Mouse (Mus musculus) B cell, adult 62 days (primary cell): Measurements from ENCODE around the gene Rpl18a. TPM values are rescaled to one million over a fixed set of nuclear protein-coding genes. Genes with fewer than 3 reads are reported as not detected.

Experiments used
- total RNA-seq: library from RNA; stranded (reverse); gene quantifications from 4 replicates; pipeline ENCODE4 v1.2.4, GENCODE M21; 2023

The Rpl18a gene
- 3,962 to 4,239 TPM (median 4,050 TPM) in 4 replicates for total RNA-seq

GRCm38 (mm10) chr8:70897021-70897680 is at the start of gene Rpl18a:
Gene Rpl18a (minus strand): TSS chr8:70897412.

GRCm38 (mm10) chr8:70905831-70906736 is 8.9 kb upstream of the Rpl18a start, which contains the start of gene Map1s:
Gene Map1s (plus strand): TSS chr8:70905932.

GRCm38 (mm10) chr8:70892022-70892895 is 5.0 kb downstream of the Rpl18a start, which contains the start of gene Slc5a5:
Gene Slc5a5 (minus strand): TSS chr8:70892757.

GRCm38 (mm10) chr8:70873364-70873985 is 23.7 kb downstream of the Rpl18a start, which contains the start of gene Ccdc124:
Gene Ccdc124 (minus strand): TSS chr8:70873935.

GRCm38 (mm10) chr8:70862824-70863641 is 34.2 kb downstream of the Rpl18a start, which contains the start of gene Kcnn1:
Gene Kcnn1 (minus strand): TSS chr8:70863258.

Other genes with a start within 250 kb of the Rpl18a start
- 11.2 to 14.7 TPM (median 12.6 TPM) in 4 replicates for gene Pgpep1, start 237.0 kb downstream of the Rpl18a start, total RNA-seq
- gene Lsm4, start 224.2 kb downstream of the Rpl18a start, total RNA-seq, result 121 to 135 TPM (median 129 TPM) in 4 replicates
- gene Jund, start 198.5 kb downstream of the Rpl18a start, total RNA-seq, result 2,399 to 2,837 TPM (median 2,594 TPM) in 4 replicates
- 49.7 to 55.4 TPM (median 53.1 TPM) in 4 replicates for gene Iqcn, start 194.0 kb downstream of the Rpl18a start, total RNA-seq
- 0.69 to 1.2 TPM in 2 of 4 replicates, not detected in the others for gene Gm3336, start 178.9 kb downstream of the Rpl18a start, total RNA-seq
- 1.8 to 3.5 TPM (median 2.8 TPM) in 4 replicates for gene Pde4c, start 173.7 kb downstream of the Rpl18a start, total RNA-seq
- 8.0 to 10.4 TPM (median 9.2 TPM) in 4 replicates for gene Rab3a, start 142.7 kb downstream of the Rpl18a start, total RNA-seq
- gene Mpv17l2, start 136.5 kb downstream of the Rpl18a start, total RNA-seq, result 24.6 to 27.8 TPM (median 26.5 TPM) in 4 replicates
- 23.5 to 27.1 TPM (median 25.3 TPM) in 4 replicates for gene Pik3r2, start 120.7 kb downstream of the Rpl18a start, total RNA-seq
- gene Mast3, start 92.4 kb downstream of the Rpl18a start, total RNA-seq, result 209 to 221 TPM (median 216 TPM) in 4 replicates
- 0.92 to 2.6 TPM (median 1.1 TPM) in 4 replicates for gene Il12rb1, start 89.0 kb downstream of the Rpl18a start, total RNA-seq
- 21.4 to 33.4 TPM (median 25.9 TPM) in 4 replicates for gene Arrdc2, start 57.7 kb downstream of the Rpl18a start, total RNA-seq
- gene Kcnn1, start 34.2 kb downstream of the Rpl18a start, total RNA-seq, result not detected in 4 replicates
- 36.5 to 40.5 TPM (median 38.0 TPM) in 4 replicates for gene Ccdc124, start 23.5 kb downstream of the Rpl18a start, total RNA-seq
- gene Slc5a5, start 4.7 kb downstream of the Rpl18a start, total RNA-seq, result not detected in 4 replicates
- 57.0 to 65.6 TPM (median 61.2 TPM) in 4 replicates for gene Map1s, start 8.5 kb upstream of the Rpl18a start, total RNA-seq